Mouse (Mus musculus): ENCODE measurements around the gene Pgc.

GRCm38 (mm10) chr17:47749626-47750025 is 23.0 kb downstream of the Pgc start:
- TF ChIP-seq POLR2A (IDR thresholded peaks at IDR 0.05; ENCODE audit: insufficient read length, low read depth) (no peak), MYOG (IDR thresholded peaks at IDR 0.05; ENCODE audit: control insufficient read depth in 1 of 3, insufficient read depth in 1 of 3, insufficient read length in 2 of 3, low read depth in 2 of 3) (no peak)
